Mouse (Mus musculus) 3134 (cell line): ENCODE measurements around the gene Slc4a10.
"Not testable (repeated sequence)": the region's sequence is repeated elsewhere in the genome, so short reads cannot be mapped to it uniquely, and the experiment has no call there.

ENCODE experiments used
- DNase-seq: peaks from one replicate; pipeline ENCODE4 v3.0.0-alpha.2; 2011; ENCODE audit warnings: low spot score; ENCODE audit not compliant: insufficient read length; ENCODE audit errors: extremely low read depth

Slc4a10 gene

GRCm38 (mm10) chr2:62046421-62046845 is at the start of gene Slc4a10:
Slc4a10 (plus strand) TSS chr2:62046462.
- no peak for DNase-seq

- DNase-seq, result not testable (repeated sequence)
These were observed 45.0 kb upstream of the Slc4a10 start for GRCm38 (mm10) chr2:62001251-62001650.

GRCm38 (mm10) chr2:62018209-62018608 is 28.1 kb upstream of the Slc4a10 start:
- no peak for DNase-seq

- DNase-seq, result no peak
These were observed 720 bp downstream of the Slc4a10 start for GRCm38 (mm10) chr2:62046861-62047503.

GRCm38 (mm10) chr2:62047504-62048005 is 1.3 kb downstream of the Slc4a10 start:
- DNase-seq, result no peak

GRCm38 (mm10) chr2:62048116-62048515 is 1.9 kb downstream of the Slc4a10 start:
- DNase-seq, result no peak

- DNase-seq, result no peak
These were observed 30.2 kb downstream of the Slc4a10 start for GRCm38 (mm10) chr2:62076512-62076911.

- DNase-seq, result no peak
These were observed 41.3 kb downstream of the Slc4a10 start for GRCm38 (mm10) chr2:62087566-62087965.

- DNase-seq, result no peak
These were observed 42.5 kb downstream of the Slc4a10 start for GRCm38 (mm10) chr2:62088715-62089114.

- DNase-seq, result no peak
These were observed 42.9 kb downstream of the Slc4a10 start for GRCm38 (mm10) chr2:62089208-62089607.

- DNase-seq, result no peak
These were observed 54.3 kb downstream of the Slc4a10 start for GRCm38 (mm10) chr2:62100526-62100925.

- DNase-seq, result no peak
These were observed 69.1 kb downstream of the Slc4a10 start for GRCm38 (mm10) chr2:62115346-62115745.

- DNase-seq, result no peak
These were observed 83.7 kb downstream of the Slc4a10 start for GRCm38 (mm10) chr2:62129975-62130374.

GRCm38 (mm10) chr2:62134911-62135310 is 88.6 kb downstream of the Slc4a10 start:
- no peak for DNase-seq

- no peak for DNase-seq
These were observed 101.4 kb downstream of the Slc4a10 start for GRCm38 (mm10) chr2:62147636-62148035.

- no peak for DNase-seq
These were observed 103.2 kb downstream of the Slc4a10 start for GRCm38 (mm10) chr2:62149421-62149820.

GRCm38 (mm10) chr2:62150830-62151229 is 104.6 kb downstream of the Slc4a10 start:
- DNase-seq, result no peak

- no peak for DNase-seq
These were observed 163.8 kb downstream of the Slc4a10 start for GRCm38 (mm10) chr2:62210109-62210508.

- DNase-seq, result no peak
These were observed 164.8 kb downstream of the Slc4a10 start for GRCm38 (mm10) chr2:62211106-62211505.

- DNase-seq, result no peak
These were observed 181.3 kb downstream of the Slc4a10 start for GRCm38 (mm10) chr2:62227563-62227962.

GRCm38 (mm10) chr2:62231271-62231670 is 185.0 kb downstream of the Slc4a10 start:
- no peak for DNase-seq

GRCm38 (mm10) chr2:62244167-62244566 is 197.9 kb downstream of the Slc4a10 start:
- no peak for DNase-seq

GRCm38 (mm10) chr2:62268467-62268866 is 222.2 kb downstream of the Slc4a10 start:
- no peak for DNase-seq
